Mouse (Mus musculus) forebrain, embryonic 10.5 days (tissue): ENCODE results near the gene Carnmt1. TPM values are rescaled to one million over a fixed set of nuclear protein-coding genes. Genes with fewer than 3 reads are reported as not detected.
A peak's percentile ranks its signal among the peaks of the same experiment; 100 is the strongest.

ENCODE experiments used
- DNase-seq: peaks from one replicate; pipeline ENCODE4 v3.0.0-alpha.2; 2017; ENCODE audit warnings: low spot score; ENCODE audit errors: extremely low spot score
- H3K27ac ChIP-seq: fragments of 300-500 bp; sonication (generic); 2 replicates; pipeline ENCODE4 v1.5.1; 2016; ENCODE audit warnings: mild to moderate bottlenecking
- H3K27me3 ChIP-seq: fragments of 300-500 bp; sonication (generic); 2 replicates; pipeline ENCODE4 v1.6.1; 2016; ENCODE audit warnings: mild to moderate bottlenecking; ENCODE audit not compliant: poor library complexity, severe bottlenecking
- H3K36me3 ChIP-seq: fragments of 300-500 bp; sonication (generic); replicated peaks from 2 replicates; pipeline ENCODE4 v1.6.1; 2016; ENCODE audit warnings: mild to moderate bottlenecking, moderate library complexity
- H3K4me1 ChIP-seq: fragments of 300-500 bp; sonication (generic); 2 replicates; pipeline ENCODE4 v1.6.1; 2016
- H3K4me3 ChIP-seq: fragments of 300-500 bp; sonication (generic); 2 replicates; pipeline ENCODE4 v1.5.1; 2016; ENCODE audit warnings: mild to moderate bottlenecking, moderate library complexity
- H3K9me3 ChIP-seq: fragments of 300-500 bp; sonication (generic); 2 replicates; pipeline ENCODE4 v1.6.1; 2016; ENCODE audit warnings: mild to moderate bottlenecking, moderate library complexity
- WGBS: fragments of 180-500 bp; shearing (Covaris S2); methylation state at CpG from one replicate; pipeline ENCODE4 v1.1.7; 2016; 5-methylcytosine and 5-hydroxymethylcytosine counted together
- polyA plus RNA-seq: library from polyadenylated mRNA; unstranded; fragments of >200 nt; fragmentation: Nextera tagmentation; extraction: Ambion mirVana; gene quantifications from 2 replicates; pipeline ENCODE4 v1.2.1, GENCODE M21; 2016

Carnmt1 gene
- polyA plus RNA-seq, 1 experiment from 2014 or later, result 25.6 TPM

- WGBS, result 67% methylated on average over 1 of the region's 1 CpGs
- H3K9me3 ChIP-seq, result no peaks in the 10 kb centered on the region
- H3K4me1 ChIP-seq, result no peaks in the 10 kb centered on the region
- DNase-seq, result no peak
- no peak overlapping the region for H3K27ac ChIP-seq
- H3K4me3 ChIP-seq, result no peak overlapping the region
- H3K27me3 ChIP-seq, result no peaks in the 10 kb centered on the region
- no peaks in the 10 kb centered on the region for H3K36me3 ChIP-seq
Observed at GRCm38 (mm10) chr19:18659349-18659748, 11.2 kb upstream of the Carnmt1 start.

GRCm38 (mm10) chr19:18660466-18660865 lies 10.1 kb upstream of the Carnmt1 start:
- Histone ChIP-seq H3K27ac (no peak overlapping the region), H3K36me3 (no peaks in the 10 kb centered on the region), H3K4me3 (no peak overlapping the region), H3K4me1 (no peaks in the 10 kb centered on the region), H3K9me3 (no peaks in the 10 kb centered on the region), H3K27me3 (no peaks in the 10 kb centered on the region)
- DNase-seq, result no peak
- WGBS, result 91% methylated on average over 3 of the region's 3 CpGs

GRCm38 (mm10) chr19:18661683-18662082 lies 8.9 kb upstream of the Carnmt1 start:
- Histone ChIP-seq H3K36me3 (no peaks in the 10 kb centered on the region), H3K4me1 (no peaks in the 10 kb centered on the region), H3K4me3 (no peak overlapping the region), H3K27ac (no peak overlapping the region), H3K9me3 (no peaks in the 10 kb centered on the region), H3K27me3 (no peaks in the 10 kb centered on the region)
- no peak for DNase-seq
- WGBS, result 80% methylated on average over 1 of the region's 1 CpGs

GRCm38 (mm10) chr19:18663904-18664303 lies 6.7 kb upstream of the Carnmt1 start:
- Histone ChIP-seq H3K4me1 (no peaks in the 10 kb centered on the region), H3K4me3 (no peak overlapping the region), H3K36me3 (no peaks in the 10 kb centered on the region), H3K9me3 (no peaks in the 10 kb centered on the region), H3K27me3 (no peaks in the 10 kb centered on the region), H3K27ac (no peak overlapping the region)
- WGBS, result 81% methylated on average over 2 of the region's 2 CpGs
- no peak for DNase-seq

- H3K27me3 ChIP-seq, result no peaks in the 10 kb centered on the region
- H3K27ac ChIP-seq, result no peak overlapping the region
- no peak for DNase-seq
- no peak overlapping the region for H3K4me3 ChIP-seq
- H3K9me3 ChIP-seq, result no peaks in the 10 kb centered on the region
- no peaks in the 10 kb centered on the region for H3K36me3 ChIP-seq
- H3K4me1 ChIP-seq, result peaks cover 10% of the 10 kb centered on the region
- WGBS, result 87% methylated on average over 7 of the region's 7 CpGs
Observed at GRCm38 (mm10) chr19:18666966-18667365, 3.6 kb upstream of the Carnmt1 start.

- H3K27ac ChIP-seq, result no peak overlapping the region
- WGBS, result 93% methylated on average over 7 of the region's 7 CpGs
- no peaks in the 10 kb centered on the region for H3K27me3 ChIP-seq
- DNase-seq, result no peak
- 0 out of 2 replicates have a peak overlapping the region, but pooled peaks have one; percentile 84 for H3K4me3 ChIP-seq
- no peaks in the 10 kb centered on the region for H3K36me3 ChIP-seq
- H3K4me1 ChIP-seq, result peaks cover 27% of the 10 kb centered on the region
- H3K9me3 ChIP-seq, result no peaks in the 10 kb centered on the region
Observed at GRCm38 (mm10) chr19:18669551-18669950, 1.0 kb upstream of the Carnmt1 start.

GRCm38 (mm10) chr19:18671056-18671741 lies 635 bp downstream of the Carnmt1 start:
- Histone ChIP-seq H3K27ac (peak overlapping the region; percentile 92), H3K4me1 (peaks cover 27% of the 10 kb centered on the region), H3K9me3 (no peaks in the 10 kb centered on the region), H3K36me3 (no peaks in the 10 kb centered on the region), H3K27me3 (no peaks in the 10 kb centered on the region), H3K4me3 (peak overlapping the region; percentile 84)
- WGBS, result under 1% methylated on average over 64 of the region's 64 CpGs
- peak; percentile 50 for DNase-seq

GRCm38 (mm10) chr19:18672498-18672897 lies 1.9 kb downstream of the Carnmt1 start:
- Histone ChIP-seq H3K4me3 (peak overlapping the region; percentile 84), H3K27me3 (no peaks in the 10 kb centered on the region), H3K27ac (no peak overlapping the region), H3K36me3 (no peaks in the 10 kb centered on the region), H3K9me3 (no peaks in the 10 kb centered on the region), H3K4me1 (peaks cover 27% of the 10 kb centered on the region)
- 73% methylated on average over 3 of the region's 3 CpGs for WGBS
- no peak for DNase-seq

GRCm38 (mm10) chr19:18673116-18673515 lies 2.6 kb downstream of the Carnmt1 start:
- no peak for DNase-seq
- Histone ChIP-seq H3K36me3 (no peaks in the 10 kb centered on the region), H3K27ac (peak overlapping the region; percentile 25; the same call in 1 of the 2 replicates), H3K27me3 (no peaks in the 10 kb centered on the region), H3K9me3 (no peaks in the 10 kb centered on the region), H3K4me1 (peaks cover 27% of the 10 kb centered on the region), H3K4me3 (peak overlapping the region; percentile 84)
- 16% methylated on average over 4 of the region's 4 CpGs for WGBS

- Histone ChIP-seq H3K36me3 (peaks cover 37% of the 10 kb centered on the region), H3K9me3 (no peaks in the 10 kb centered on the region), H3K4me3 (no peak overlapping the region), H3K27me3 (no peaks in the 10 kb centered on the region), H3K4me1 (no peaks in the 10 kb centered on the region), H3K27ac (no peak overlapping the region)
- WGBS, result 81% methylated on average over 4 of the region's 4 CpGs
- DNase-seq, result no peak
Observed at GRCm38 (mm10) chr19:18682142-18682541, 11.6 kb downstream of the Carnmt1 start.

GRCm38 (mm10) chr19:18687556-18687955 lies 17.0 kb downstream of the Carnmt1 start:
- WGBS, result 73% methylated on average over 3 of the region's 3 CpGs
- Histone ChIP-seq H3K4me3 (no peak overlapping the region), H3K27ac (no peak overlapping the region), H3K36me3 (peaks cover 16% of the 10 kb centered on the region), H3K4me1 (no peaks in the 10 kb centered on the region), H3K9me3 (no peaks in the 10 kb centered on the region), H3K27me3 (no peaks in the 10 kb centered on the region)
- no peak for DNase-seq

- WGBS, result 83% methylated on average over 3 of the region's 3 CpGs
- Histone ChIP-seq H3K27me3 (no peaks in the 10 kb centered on the region), H3K27ac (no peak overlapping the region), H3K4me3 (no peak overlapping the region), H3K9me3 (no peaks in the 10 kb centered on the region), H3K4me1 (no peaks in the 10 kb centered on the region), H3K36me3 (peaks cover 42% of the 10 kb centered on the region)
- no peak for DNase-seq
Observed at GRCm38 (mm10) chr19:18692176-18692575, 21.6 kb downstream of the Carnmt1 start.

- no peaks in the 10 kb centered on the region for H3K4me1 ChIP-seq
- no peaks in the 10 kb centered on the region for H3K9me3 ChIP-seq
- no peak overlapping the region for H3K4me3 ChIP-seq
- no peak for DNase-seq
- peaks cover 48% of the 10 kb centered on the region for H3K36me3 ChIP-seq
- no peaks in the 10 kb centered on the region for H3K27me3 ChIP-seq
- 84% methylated on average over 2 of the region's 2 CpGs for WGBS
- H3K27ac ChIP-seq, result no peak overlapping the region
Observed at GRCm38 (mm10) chr19:18692768-18693167, 22.2 kb downstream of the Carnmt1 start.
